Mouse (Mus musculus): Measurements from ENCODE around the gene Gata2. TPM values are rescaled to one million over a fixed set of nuclear protein-coding genes. Genes with fewer than 3 reads are reported as not detected.

Gata2 gene
- polyA plus RNA-seq, 1 experiment from 2014 or later = 15.0 TPM

DNA sequence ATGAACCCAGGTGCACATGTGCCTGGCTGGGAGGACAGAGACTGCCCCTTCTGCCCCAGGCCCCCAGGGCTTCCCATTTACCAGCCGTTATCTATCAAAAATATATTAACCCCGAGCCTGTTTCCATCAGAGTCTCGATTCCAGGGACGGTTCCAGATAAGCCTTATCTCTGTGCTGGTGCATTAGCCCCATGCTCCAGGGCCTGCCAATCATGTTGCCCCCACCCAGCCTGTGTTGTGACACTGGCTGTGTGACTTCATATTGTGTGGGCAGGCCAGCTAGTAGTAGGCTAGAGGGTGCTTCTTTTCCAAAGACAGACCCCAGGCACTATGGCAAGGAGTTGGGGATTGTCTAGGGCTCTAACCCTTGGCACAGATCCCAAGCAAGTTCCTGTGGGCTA is 61.7 kb downstream of the Gata2 start:
- Histone ChIP-seq H3K27me3 (ENCODE audit: control insufficient read depth, insufficient read depth, low read depth, low read length) (no peaks in the 10 kb centered on the region), H3K36me3 (ENCODE audit: control insufficient read depth, insufficient read depth, low read length) (no peaks in the 10 kb centered on the region), H3K9me3 (replicated peaks; ENCODE audit: control insufficient read depth, low read length, poor library complexity, severe bottlenecking) (no peaks in the 10 kb centered on the region), H3K4me3 (ENCODE audit: low read depth, low read length) (no peak overlapping the region), H3K4me1 (ENCODE audit: control insufficient read depth, insufficient read depth, low read length) (no peaks in the 10 kb centered on the region), H3K9ac (ENCODE audit: low read depth, low read length) (no peak overlapping the region), H3K4me2 (ENCODE audit: low read length) (no peak overlapping the region), H3K27ac (ENCODE audit: low read length) (no peak overlapping the region)
- no peak for ATAC-seq
- 60% methylated on average over 4 of the region's 4 CpGs for WGBS

Other genes with a start within 250 kb of the Gata2 start
- gene H1fx, start 212.3 kb upstream of the Gata2 start, polyA plus RNA-seq (2015; fragmentation: Nextera tagmentation; extraction: Ambion mirVana) = 13.5 and 14.4 TPM in 2 replicates
- gene Rab7, start 148.6 kb upstream of the Gata2 start, polyA plus RNA-seq (2015; fragmentation: Nextera tagmentation; extraction: Ambion mirVana) = 357 and 370 TPM in 2 replicates
- 321 and 328 TPM in 2 replicates for gene Rpn1, start 109.4 kb upstream of the Gata2 start, polyA plus RNA-seq (2015; fragmentation: Nextera tagmentation; extraction: Ambion mirVana)
- not detected in 2 replicates for gene Dnajb8, start 28.4 kb downstream of the Gata2 start, polyA plus RNA-seq (2015; fragmentation: Nextera tagmentation; extraction: Ambion mirVana)

Data from midbrain, embryonic 16.5 days (tissue).